Mouse (Mus musculus) midbrain, embryonic 11.5 days (tissue): Measurements from ENCODE around the gene Kif1b. TPM values are rescaled to one million over a fixed set of nuclear protein-coding genes. Genes with fewer than 3 reads are reported as not detected.
A peak's percentile ranks its signal among the peaks of the same experiment; 100 is the strongest.

Source experiments
- ATAC-seq: fragments of 200-750 bp; cut with Nextera tagmentation; 2 replicates; pipeline ENCODE4 v1.8.0; 2017; ENCODE audit warnings: moderate TSS enrichment, moderate library complexity; ENCODE audit not compliant: low FRiP score
- DNase-seq: peaks from one replicate; pipeline ENCODE4 v3.0.0; 2015; ENCODE audit warnings: low spot score; ENCODE audit errors: missing footprints
- H3K27ac ChIP-seq: fragments of 300-500 bp; sonication (generic); 2 replicates; pipeline ENCODE4 v1.5.1; 2014; ENCODE audit warnings: low read depth, low read length
- H3K27me3 ChIP-seq: fragments of 300-500 bp; sonication (generic); 2 replicates; pipeline ENCODE4 v1.6.1; 2014; ENCODE audit warnings: mild to moderate bottlenecking, low read length, moderate library complexity, mixed read lengths; ENCODE audit not compliant: control insufficient read depth, insufficient read depth
- H3K36me3 ChIP-seq: fragments of 300-500 bp; sonication (generic); 2 replicates; pipeline ENCODE4 v1.6.1; 2014; ENCODE audit warnings: mild to moderate bottlenecking, low read length, moderate library complexity, mixed read lengths; ENCODE audit not compliant: control insufficient read depth, insufficient read depth
- H3K4me1 ChIP-seq: fragments of 300-500 bp; sonication (generic); 2 replicates; pipeline ENCODE4 v1.6.1; 2014; ENCODE audit warnings: low read length; ENCODE audit not compliant: control insufficient read depth, insufficient read depth
- H3K4me2 ChIP-seq: fragments of 300-500 bp; sonication (generic); 2 replicates; pipeline ENCODE4 v1.6.1; 2014; ENCODE audit warnings: mild to moderate bottlenecking, moderate library complexity
- H3K4me3 ChIP-seq: fragments of 300-500 bp; sonication (generic); 2 replicates; pipeline ENCODE4 v1.5.1; 2014; ENCODE audit warnings: low read depth, low read length
- H3K9ac ChIP-seq: fragments of 300-500 bp; sonication (generic); 2 replicates; pipeline ENCODE4 v1.6.1; 2014; ENCODE audit warnings: low read length
- H3K9me3 ChIP-seq: fragments of 300-500 bp; sonication (generic); 2 replicates; pipeline ENCODE4 v1.6.1; 2016; ENCODE audit warnings: low read length; ENCODE audit not compliant: control insufficient read depth
- WGBS: fragments of 180-500 bp; shearing (Covaris S2); extraction: QIAGEN DNeasy Blood & Tissue Kit; methylation state at CpG from one replicate; pipeline ENCODE4 v1.1.7; 2014; 5-methylcytosine and 5-hydroxymethylcytosine counted together
- polyA plus RNA-seq: library from polyadenylated mRNA; unstranded; fragments of >200 nt; fragmentation: Nextera tagmentation; extraction: Ambion mirVana; gene quantifications from 2 replicates; pipeline ENCODE4 v1.2.1, GENCODE M21; 2014

Gene Kif1b
- polyA plus RNA-seq, 1 experiment from 2014 or later, result 95.0 TPM

- ATAC-seq, result no peak
- H3K27ac ChIP-seq, result no peak overlapping the region
Observed at GRCm38 (mm10) chr4:149145151-149145550, 162.3 kb downstream of the Kif1b start.

GRCm38 (mm10) chr4:149144459-149144858, 163.0 kb downstream of the Kif1b start:
- Histone ChIP-seq H3K4me2 (no peak overlapping the region), H3K36me3 (no peaks in the 10 kb centered on the region), H3K27me3 (no peaks in the 10 kb centered on the region), H3K27ac (no peak overlapping the region), H3K9ac (peak overlapping the region; percentile 38; the same call in 1 of the 2 replicates), H3K9me3 (no peaks in the 10 kb centered on the region), H3K4me3 (no peak overlapping the region), H3K4me1 (peaks cover 3% of the 10 kb centered on the region; the same call in 1 of the 2 replicates)
- ATAC-seq, result peak; percentile 84
- 3% methylated on average over 3 of the region's 3 CpGs for WGBS
- peak; percentile 98 for DNase-seq

More at GRCm38 (mm10) chr4:149145151-149145550, 162.3 kb downstream of the Kif1b start:
- no peak overlapping the region for H3K4me3 ChIP-seq
- H3K9ac ChIP-seq, result no peak overlapping the region
- H3K4me2 ChIP-seq, result no peak overlapping the region
- no peaks in the 10 kb centered on the region for H3K27me3 ChIP-seq
- 73% methylated on average over 4 of the region's 4 CpGs for WGBS
- peaks cover 2% of the 10 kb centered on the region; the same call in 1 of the 2 replicates for H3K36me3 ChIP-seq
- H3K4me1 ChIP-seq, result peaks cover 3% of the 10 kb centered on the region; the same call in 1 of the 2 replicates
- no peaks in the 10 kb centered on the region for H3K9me3 ChIP-seq
- peak; percentile 85 for DNase-seq

GRCm38 (mm10) chr4:149143594-149143993, 163.9 kb downstream of the Kif1b start:
- DNase-seq (peak; percentile 45), ATAC-seq (no peak)
- Histone ChIP-seq H3K4me3 (no peak overlapping the region), H3K4me2 (no peak overlapping the region), H3K9me3 (no peaks in the 10 kb centered on the region), H3K27ac (no peak overlapping the region), H3K4me1 (peaks cover 3% of the 10 kb centered on the region; the same call in 1 of the 2 replicates), H3K27me3 (no peaks in the 10 kb centered on the region), H3K9ac (no peak overlapping the region), H3K36me3 (no peaks in the 10 kb centered on the region)
- WGBS, result 32% methylated on average over 4 of the region's 4 CpGs

GRCm38 (mm10) chr4:149138515-149138914, 169.0 kb downstream of the Kif1b start:
- Histone ChIP-seq H3K9ac (no peak overlapping the region), H3K27ac (no peak overlapping the region), H3K9me3 (no peaks in the 10 kb centered on the region), H3K4me1 (peaks cover 6% of the 10 kb centered on the region; the same call in 1 of the 2 replicates), H3K36me3 (no peaks in the 10 kb centered on the region), H3K27me3 (no peaks in the 10 kb centered on the region), H3K4me3 (no peak overlapping the region), H3K4me2 (no peak overlapping the region)
- DNase-seq, result no peak
- WGBS, result 88% methylated on average over 8 of the region's 8 CpGs
- ATAC-seq, result no peak

GRCm38 (mm10) chr4:149136982-149137770, 170.3 kb downstream of the Kif1b start, which contains the start of gene Cenps:
Gene Cenps (minus strand): TSS chr4:149137629.
- Histone ChIP-seq H3K36me3 (no peaks in the 10 kb centered on the region), H3K4me2 (peak within 1 kb of the TSS; percentile 68), H3K9ac (peak within 1 kb of the TSS; percentile 72), H3K4me3 (peak within 1 kb of the TSS; percentile 63), H3K27ac (peak within 1 kb of the TSS; percentile 84), H3K27me3 (no peaks in the 10 kb centered on the region), H3K4me1 (peaks cover 6% of the 10 kb centered on the region; the same call in 1 of the 2 replicates), H3K9me3 (no peaks in the 10 kb centered on the region)
- DNase-seq, result peak; percentile 100
- peak; percentile 92 for ATAC-seq
- WGBS, result under 1% methylated on average over 68 of the region's 68 CpGs

- Histone ChIP-seq H3K9me3 (no peaks in the 10 kb centered on the region), H3K4me1 (peaks cover 6% of the 10 kb centered on the region; the same call in 1 of the 2 replicates), H3K9ac (peak overlapping the region; percentile 72), H3K4me3 (peak overlapping the region; percentile 63), H3K27ac (no peak overlapping the region; the same call in 1 of the 2 replicates), H3K36me3 (no peaks in the 10 kb centered on the region), H3K4me2 (peak overlapping the region; percentile 68), H3K27me3 (no peaks in the 10 kb centered on the region)
- no peak for DNase-seq
- ATAC-seq, result no peak; the same call in 1 of the 2 replicates
- WGBS, result 73% methylated on average over 18 of the region's 18 CpGs
Observed at GRCm38 (mm10) chr4:149136116-149136850, 171.2 kb downstream of the Kif1b start.

GRCm38 (mm10) chr4:149133395-149133794, 174.1 kb downstream of the Kif1b start:
- Histone ChIP-seq H3K36me3 (no peaks in the 10 kb centered on the region), H3K27ac (no peak overlapping the region)

GRCm38 (mm10) chr4:149131789-149132565, 175.5 kb downstream of the Kif1b start:
- Histone ChIP-seq H3K9me3 (no peaks in the 10 kb centered on the region), H3K4me1 (peaks cover 6% of the 10 kb centered on the region; the same call in 1 of the 2 replicates), H3K4me3 (no peak overlapping the region), H3K4me2 (no peak overlapping the region), H3K36me3 (no peaks in the 10 kb centered on the region), H3K27me3 (no peaks in the 10 kb centered on the region), H3K27ac (no peak overlapping the region), H3K9ac (no peak overlapping the region)
- no peak for ATAC-seq
- 90% methylated on average over 21 of the region's 21 CpGs for WGBS
- no peak for DNase-seq

More at GRCm38 (mm10) chr4:149133395-149133794, 174.1 kb downstream of the Kif1b start:
- Histone ChIP-seq H3K27me3 (no peaks in the 10 kb centered on the region), H3K9ac (no peak overlapping the region), H3K4me2 (no peak overlapping the region), H3K4me1 (peaks cover 6% of the 10 kb centered on the region; the same call in 1 of the 2 replicates), H3K9me3 (no peaks in the 10 kb centered on the region), H3K4me3 (no peak overlapping the region)
- DNase-seq (peak; percentile 80), ATAC-seq (no peak)
- 84% methylated on average over 5 of the region's 5 CpGs for WGBS
